Mouse (Mus musculus) layer of hippocampus, postnatal 10 days (tissue): ENCODE results near the gene Tmem168. TPM values are rescaled to one million over a fixed set of nuclear protein-coding genes. Genes with fewer than 3 reads are reported as not detected.

Experiments used
- DNase-seq, 2 experiments: peaks; one replicate each; pipeline ENCODE4 v3.0.0; 2021; ENCODE audit warnings: low spot score in 2 of 2
- total RNA-seq, 2 experiments: library from RNA; stranded (reverse); gene quantifications; 2 replicates each; pipeline ENCODE4 v1.2.3; 2021

Gene Tmem168
- total RNA-seq, 2 experiments from 2014 or later: 14.0 to 18.1 TPM

DNA sequence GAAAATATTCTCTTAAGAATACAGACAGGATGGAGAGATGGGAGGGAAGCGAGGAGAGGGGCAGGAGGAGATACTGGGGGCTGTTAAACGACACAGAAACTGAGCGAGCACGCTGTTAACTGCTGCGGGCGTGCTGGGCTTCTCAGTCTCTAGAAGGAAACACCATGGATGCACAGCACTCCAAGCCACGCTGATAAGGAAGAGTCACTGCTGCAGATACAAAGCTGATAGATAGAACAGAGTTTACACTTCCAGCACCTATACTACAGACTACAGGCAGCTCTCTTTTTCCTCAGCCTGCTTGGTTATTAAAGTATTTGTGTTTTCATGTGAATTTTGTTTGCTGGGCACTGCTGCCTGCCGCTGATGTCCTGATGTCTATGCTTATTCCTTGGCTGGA, 21.7 kb downstream of the Tmem168 start:
- DNase-seq: no peak

DNA sequence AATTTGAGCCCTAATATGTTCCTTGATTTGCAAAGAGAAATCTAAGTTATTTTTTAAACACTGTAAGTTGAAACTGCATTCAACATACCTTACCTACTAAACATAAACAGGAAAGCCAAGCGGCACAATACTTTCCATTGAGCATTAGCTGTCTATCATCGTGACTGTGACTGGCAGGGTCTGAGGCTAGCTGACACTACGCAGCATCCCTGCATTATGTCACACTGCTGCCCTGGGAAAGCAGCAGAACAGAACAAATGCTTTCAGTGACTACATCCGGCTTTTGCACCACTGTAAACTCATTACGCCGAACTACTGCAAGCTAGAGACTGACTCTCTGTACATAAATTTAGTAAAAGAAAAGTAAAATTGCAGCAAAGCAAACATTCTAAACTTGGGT, 23.1 kb downstream of the Tmem168 start:
- no peak for DNase-seq

DNA sequence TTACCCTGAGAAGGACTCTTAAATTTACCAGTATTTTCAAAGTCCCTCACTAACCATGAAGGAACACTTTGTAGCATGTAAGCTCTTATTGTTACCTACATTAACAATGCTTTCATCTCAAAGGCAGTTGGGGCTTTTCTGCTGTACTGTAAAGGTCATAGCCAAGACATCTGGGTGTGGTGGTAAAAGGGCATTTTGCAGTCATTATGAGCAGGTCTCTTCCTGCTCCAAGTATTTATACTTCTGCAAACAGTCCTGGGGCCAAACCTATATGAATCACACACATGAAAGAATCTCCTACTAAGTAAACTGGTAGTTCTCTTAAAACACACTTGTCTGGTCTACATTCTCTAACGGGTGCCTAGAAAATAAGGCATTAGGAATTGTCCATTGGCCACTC, 25.8 kb downstream of the Tmem168 start:
- no peak for DNase-seq

DNA sequence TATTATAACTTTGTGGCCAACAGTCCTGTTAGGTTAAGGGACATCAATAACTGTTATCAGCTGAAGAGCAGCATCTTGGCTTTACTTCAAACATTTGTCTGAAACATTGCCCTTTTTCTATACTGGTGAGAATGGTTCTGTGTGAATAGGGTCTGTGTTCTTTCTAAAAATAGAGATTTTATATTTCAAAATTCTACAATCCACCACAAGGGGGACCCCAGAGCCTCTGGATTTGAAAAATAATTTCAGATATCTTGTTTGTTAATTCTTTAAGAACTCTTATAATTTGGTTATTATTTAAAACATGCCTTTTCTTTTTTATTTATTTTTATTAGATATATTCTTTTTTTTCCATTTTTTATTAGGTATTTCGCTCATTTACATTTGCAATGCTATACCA, 42.2 kb downstream of the Tmem168 start:
- DNase-seq: no peak

DNA sequence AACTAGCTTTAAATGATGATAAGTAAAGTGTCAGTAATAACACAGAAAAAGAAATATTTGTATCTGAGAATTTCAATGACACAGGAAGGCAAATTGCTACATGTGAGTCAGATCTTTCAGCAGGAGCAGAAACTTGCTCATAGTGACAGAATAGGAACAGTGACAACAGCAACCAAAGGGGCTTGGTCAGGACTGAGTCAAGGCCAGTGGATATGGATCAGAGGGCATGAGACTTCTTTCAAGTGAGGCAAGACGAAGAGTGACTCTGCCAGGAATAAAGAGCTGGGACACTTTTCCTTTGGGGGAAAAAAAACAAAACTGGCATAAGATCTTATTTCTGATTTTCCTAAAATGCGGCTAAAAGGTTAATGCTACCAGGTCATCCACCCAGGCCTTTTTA, 52.6 kb downstream of the Tmem168 start:
- DNase-seq: no peak

DNA sequence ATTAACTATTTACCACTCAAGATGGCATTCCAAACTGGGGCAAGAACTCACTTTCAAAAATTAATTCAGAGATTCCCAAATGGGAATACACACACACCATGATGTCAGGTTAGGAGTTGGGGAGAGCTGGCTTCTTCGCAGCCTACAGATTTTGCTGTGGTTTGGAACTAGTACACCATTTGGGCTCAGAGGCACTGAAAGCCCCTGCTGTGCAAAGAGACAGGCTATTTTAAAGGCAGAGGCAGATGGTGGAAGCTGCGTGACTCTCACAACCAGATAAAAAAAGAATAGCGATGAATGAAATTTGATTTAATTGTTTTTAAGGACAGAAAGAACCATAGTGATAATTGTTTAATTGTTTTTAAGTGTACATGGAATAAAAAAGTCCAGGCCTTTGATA, 66.1 kb downstream of the Tmem168 start:
- no peak for DNase-seq

DNA sequence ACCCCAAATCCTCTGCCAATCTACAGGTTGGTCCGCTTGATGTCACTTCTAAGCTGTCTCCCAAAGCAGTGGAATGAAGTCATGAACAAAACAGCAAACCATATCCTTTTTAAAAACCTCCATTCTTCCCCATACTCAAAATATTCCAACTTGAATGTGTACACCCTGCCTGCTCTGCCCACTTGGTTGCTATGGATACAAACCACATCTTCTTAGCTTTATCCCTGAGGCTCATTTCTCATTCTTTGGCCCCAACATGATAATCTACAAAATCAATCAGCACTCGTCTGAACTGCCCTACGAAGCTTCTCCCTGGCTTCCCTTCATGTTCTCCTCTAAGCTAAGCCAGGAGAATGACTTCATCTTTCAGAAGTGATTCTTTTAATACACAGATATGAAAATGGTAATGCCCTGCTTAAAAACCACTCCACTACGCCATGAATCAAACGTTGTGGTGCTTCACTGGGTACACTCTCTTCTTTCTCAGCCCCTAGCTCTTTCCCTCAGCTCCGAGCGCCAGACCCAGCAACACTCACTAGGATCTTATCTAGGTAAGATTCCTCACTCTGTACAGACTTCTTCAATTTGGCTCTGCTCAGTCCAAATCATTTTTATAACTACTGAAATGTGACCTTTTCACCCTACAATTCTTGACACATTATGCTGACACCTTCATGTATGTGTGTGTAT, 70.5 kb downstream of the Tmem168 start:
- DNase-seq: no peak

Other genes starting within 250 kb of the Tmem168 start
- gene Bmt2, start 69.9 kb upstream of the Tmem168 start, total RNA-seq: 10 to 100 TPM; 22.0 to 22.8 TPM
- 10 to 100 TPM; 52.8 to 53.0 TPM for gene Gpr85, start 231.8 kb upstream of the Tmem168 start, total RNA-seq